Mouse (Mus musculus) urinary bladder, postnatal 0 days (tissue): ENCODE measurements around the gene Samd10. TPM values are rescaled to one million over a fixed set of nuclear protein-coding genes. Genes with fewer than 3 reads are reported as not detected.

Experiments used
- microRNA-seq: library from miRNA; unstranded; fragments of <30 nt; microRNA quantifications from one replicate; pipeline ENCODE4, GENCODE M21; 2016
- polyA plus RNA-seq: library from polyadenylated mRNA; unstranded; fragments of >200 nt; fragmentation: Nextera tagmentation; extraction: Ambion mirVana; gene quantifications from 2 replicates; pipeline ENCODE4 v1.2.1, GENCODE M21; 2015

Gene Samd10
- 8.9 and 10.9 TPM in 2 replicates for polyA plus RNA-seq

DNA sequence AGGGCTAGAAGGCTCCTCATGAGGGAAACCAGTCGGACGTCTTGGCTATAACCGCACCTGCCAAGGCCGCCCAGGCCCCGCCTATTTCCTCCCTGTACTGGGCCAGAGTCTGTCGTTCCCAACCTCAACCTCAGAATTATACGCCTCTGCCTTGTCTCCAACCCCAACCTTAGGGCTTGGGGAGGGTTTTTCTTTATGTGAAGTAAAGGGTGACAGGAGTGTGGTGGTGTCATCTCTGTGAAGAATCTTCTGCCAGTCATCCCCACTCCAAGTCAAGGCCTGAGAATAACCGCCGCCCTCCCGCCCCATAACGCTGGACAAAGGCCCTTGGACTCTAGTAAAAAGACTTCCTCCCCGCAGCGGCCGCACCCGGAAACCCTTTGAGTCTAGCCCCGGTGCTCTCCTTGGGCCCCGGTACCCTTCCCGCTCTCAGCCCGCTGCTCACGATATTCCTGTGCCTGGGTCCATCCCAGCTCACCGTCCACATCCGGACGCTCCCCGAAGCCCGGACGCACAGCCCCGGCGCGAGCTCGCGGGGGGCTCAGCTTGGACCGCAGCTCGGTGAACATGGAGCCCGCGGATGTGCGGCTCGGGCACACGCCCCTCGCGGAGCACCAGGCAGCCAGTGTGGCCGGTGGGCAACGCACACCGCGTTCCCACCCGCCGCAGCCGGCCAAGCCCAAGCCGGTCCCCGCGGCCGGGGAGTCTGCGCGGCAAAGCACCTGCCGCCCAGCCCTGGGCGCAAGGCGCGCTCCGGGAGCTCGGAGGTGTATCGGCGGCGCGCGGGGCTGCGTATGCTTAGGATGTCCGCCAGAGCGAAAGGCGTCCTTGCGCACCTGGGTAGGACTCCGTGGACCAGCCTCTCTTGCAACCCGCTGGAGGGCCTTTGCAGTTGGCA is at the start of gene Samd10:
Gene Samd10 (minus strand): TSS at position 759 of the 898 bp plus-strand sequence.

DNA sequence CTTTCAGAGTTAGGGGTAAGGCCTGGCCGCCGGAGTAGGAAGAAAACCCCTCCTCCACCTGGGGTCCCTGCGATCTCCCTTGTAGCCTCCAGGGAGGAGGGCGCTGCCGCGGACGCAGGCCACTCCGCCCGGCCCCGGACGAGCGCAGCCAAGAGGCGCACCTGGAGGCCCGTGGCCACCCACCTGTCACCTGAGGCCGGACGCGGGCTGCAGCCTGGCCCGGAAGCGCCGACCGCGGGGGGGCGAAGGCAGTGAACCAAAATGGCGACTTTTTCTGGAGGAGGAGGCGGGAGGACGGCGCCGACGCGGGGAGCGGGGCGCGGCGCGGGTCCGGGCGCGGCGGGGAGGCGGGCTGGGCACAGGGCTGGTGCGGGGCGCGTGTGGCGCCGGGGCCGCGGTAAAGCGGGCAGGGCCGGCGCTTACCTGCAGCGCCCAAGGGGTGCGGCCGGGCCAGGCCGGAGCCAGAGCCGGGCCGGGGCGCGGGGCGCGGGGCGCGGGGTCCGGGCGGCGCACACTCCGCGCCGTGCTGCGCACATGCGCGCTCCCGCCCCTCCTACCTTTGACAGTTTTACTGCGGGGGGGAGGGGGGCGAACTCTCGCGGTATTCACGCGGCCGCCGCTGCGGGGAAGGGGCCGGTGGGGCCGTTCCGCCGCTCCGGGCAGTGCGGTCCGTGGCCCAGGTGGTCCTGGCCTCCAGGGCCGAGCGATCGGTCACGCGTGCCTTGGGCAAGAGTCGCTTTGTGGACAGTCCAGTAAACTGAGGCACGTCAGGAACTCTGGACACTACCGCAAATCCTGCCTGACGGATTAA is 6.6 kb downstream of the Samd10 start, which contains the start of gene Zfp512b:
Gene Zfp512b (minus strand): TSS at position 573 of the 811 bp plus-strand sequence.

DNA sequence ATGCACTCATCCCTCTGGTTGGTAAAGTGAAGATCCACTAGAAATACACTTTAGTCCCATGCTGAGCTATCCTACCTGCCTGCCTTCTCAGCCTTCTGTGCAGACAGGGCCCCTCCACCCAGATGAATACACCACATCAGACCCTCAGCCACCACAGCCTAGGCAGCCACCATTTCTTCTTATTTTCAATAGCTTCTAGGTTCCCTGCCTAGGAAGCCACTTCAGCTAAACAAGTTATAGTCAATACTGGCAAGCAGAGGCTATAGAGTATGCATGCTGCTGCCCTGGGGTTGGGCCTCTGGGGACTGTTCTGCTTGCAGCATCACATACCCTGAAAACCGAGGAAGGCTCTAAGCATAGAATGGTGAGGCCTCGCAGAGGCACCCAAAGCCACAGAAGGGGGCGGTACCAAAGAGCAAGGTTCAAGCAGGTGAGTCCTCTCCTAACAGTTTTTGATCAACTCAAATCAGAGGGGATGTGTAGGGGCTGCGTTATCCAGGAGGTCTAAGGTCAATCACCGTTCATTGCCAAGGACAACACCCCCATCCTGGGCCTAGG is 7.4 kb downstream of the Samd10 start, which contains the start of gene Prpf6:
Gene Prpf6 (plus strand): TSS at position 341 of the 558 bp plus-strand sequence.

DNA sequence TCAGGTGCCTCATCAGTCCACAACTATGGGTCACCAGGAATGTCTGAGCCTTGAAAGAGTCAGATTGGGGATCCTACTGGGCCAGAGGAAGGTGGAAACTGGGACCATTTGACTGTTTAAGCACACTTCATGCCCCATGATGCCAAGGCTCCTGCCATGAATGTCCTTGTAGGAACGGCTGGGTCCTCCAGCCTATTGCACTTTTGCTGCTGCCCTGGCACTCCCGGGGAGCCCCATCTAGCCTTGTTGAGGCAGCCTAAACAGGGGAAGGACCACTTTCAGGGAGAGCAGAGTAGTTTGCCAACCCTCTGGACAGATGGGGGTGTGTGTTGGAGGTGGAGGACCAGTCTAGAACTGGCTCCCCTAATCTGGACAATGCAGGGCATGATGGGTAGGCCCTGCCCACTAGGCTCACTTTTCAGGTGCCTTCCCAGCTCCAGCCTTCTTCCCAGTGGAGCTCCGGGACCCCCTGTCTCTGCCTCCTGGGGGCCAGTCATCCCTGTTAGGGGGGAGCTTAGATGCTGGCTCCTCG is 14.5 kb downstream of the Samd10 start, which contains the start of gene Uckl1:
Gene Uckl1 (minus strand): TSS at position 482 of the 532 bp plus-strand sequence.

Small RNA genes lying within 50 kb of the gene (microRNA-seq; reads per million reads assigned to microRNA genes)
- not detected for gene Mir7006

Other genes with a start within 250 kb of the Samd10 start
- 17.2 and 20.0 TPM in 2 replicates for gene Zgpat, start 234.3 kb downstream of the Samd10 start, polyA plus RNA-seq
- 34.8 and 36.7 TPM in 2 replicates for gene Arfrp1, start 233.8 kb downstream of the Samd10 start, polyA plus RNA-seq
- gene Lime1, start 219.1 kb downstream of the Samd10 start, polyA plus RNA-seq: 6.0 and 8.3 TPM in 2 replicates
- gene Zbtb46, start 139.8 kb downstream of the Samd10 start, polyA plus RNA-seq: 3.0 and 3.7 TPM in 2 replicates
- not detected in 2 replicates for gene Abhd16b, start 106.0 kb downstream of the Samd10 start, polyA plus RNA-seq
- gene Tpd52l2, start 102.1 kb downstream of the Samd10 start, polyA plus RNA-seq: 129 and 134 TPM in 2 replicates
- 52.2 and 55.0 TPM in 2 replicates for gene Dnajc5, start 78.7 kb downstream of the Samd10 start, polyA plus RNA-seq
- gene Uckl1, start 14.3 kb downstream of the Samd10 start, polyA plus RNA-seq: 58.0 and 61.9 TPM in 2 replicates
- gene Prpf6, start 7.3 kb downstream of the Samd10 start, polyA plus RNA-seq: 29.1 and 32.2 TPM in 2 replicates
- 24.2 and 27.2 TPM in 2 replicates for gene Zfp512b, start 6.4 kb downstream of the Samd10 start, polyA plus RNA-seq
- not detected in 2 replicates for gene Gm29797, start 57.8 kb upstream of the Samd10 start, polyA plus RNA-seq
- gene Sox18, start 72.4 kb upstream of the Samd10 start, polyA plus RNA-seq: 17.4 and 20.6 TPM in 2 replicates
- 11.9 and 13.4 TPM in 2 replicates for gene Tcea2, start 81.1 kb upstream of the Samd10 start, polyA plus RNA-seq
- gene Rgs19, start 94.8 kb upstream of the Samd10 start, polyA plus RNA-seq: 33.1 and 41.7 TPM in 2 replicates
- gene Lkaaear1, start 99.2 kb upstream of the Samd10 start, polyA plus RNA-seq: not detected in 2 replicates
- gene Oprl1, start 115.8 kb upstream of the Samd10 start, polyA plus RNA-seq: 0.06 and 0.26 TPM in 2 replicates
- 0.02 TPM in 1 of 2 replicates, not detected in the other for gene Myt1, start 164.1 kb upstream of the Samd10 start, polyA plus RNA-seq
- 14.1 and 16.3 TPM in 2 replicates for gene Pcmtd2, start 238.6 kb upstream of the Samd10 start, polyA plus RNA-seq